Comparison of ENCODE assay signal across 1 mouse cellular context in genomic region chr13:67484424-67484811, GRCm38 (mm10).
TF ChIP-seq lines count a peak whose summit lies in the region.

No protein-coding gene starts in this region.

TF ChIP-seq in CH12.LX, 34 proteins besides CTCF, POLR2A, EP300 and RAD21:
- TF ChIP-seq USF1 (IDR thresholded peaks at IDR 0.05; ENCODE audit: low read depth, low read length) (no peak), MXI1 (IDR thresholded peaks at IDR 0.05; ENCODE audit: low read depth, low read length) (no peak), MAX (IDR thresholded peaks at IDR 0.05; ENCODE audit: low read length) (no peak), USF2 (conservative IDR thresholded peaks at IDR 0.05; ENCODE audit: low read depth, low read length) (no peak), ZNF384 (IDR thresholded peaks at IDR 0.05; ENCODE audit: low read depth, low read length) (no peak), PAX5 (IDR thresholded peaks at IDR 0.05; ENCODE audit: low read length) (no peak), GABPA (IDR thresholded peaks at IDR 0.05; ENCODE audit: insufficient replicate concordance, low read depth, low read length) (no peak), MEF2A (IDR thresholded peaks at IDR 0.05; ENCODE audit: borderline replicate concordance, low read depth, low read length) (no peak), ELF1 (IDR thresholded peaks at IDR 0.05; ENCODE audit: low read depth, low read length) (no peak), RCOR1 (conservative IDR thresholded peaks at IDR 0.05; ENCODE audit: low read depth, low read length) (no peak), IRF4 (IDR thresholded peaks at IDR 0.05; ENCODE audit: low read depth, low read length) (no peak), ZKSCAN1 (IDR thresholded peaks at IDR 0.05; ENCODE audit: borderline replicate concordance, low read depth, low read length) (no peak), TCF12 (IDR thresholded peaks at IDR 0.05; ENCODE audit: low read depth, low read length) (no peak), ETS1 (conservative IDR thresholded peaks at IDR 0.05; ENCODE audit: low read depth, low read length) (no peak), HCFC1 (IDR thresholded peaks at IDR 0.05; ENCODE audit: low read depth, low read length) (no peak), SIN3A (IDR thresholded peaks at IDR 0.05; ENCODE audit: low read length) (no peak), POLR2AphosphoS2 (IDR thresholded peaks at IDR 0.05; ENCODE audit: low read depth, low read length) (no peak), ZMIZ1 (IDR thresholded peaks at IDR 0.05; ENCODE audit: low read depth, low read length) (no peak), BHLHE40 (IDR thresholded peaks at IDR 0.05; ENCODE audit: low read depth, low read length) (no peak), MAFK (IDR thresholded peaks at IDR 0.05; ENCODE audit: insufficient replicate concordance, low read length) (no peak)
